ENCODE assay signal across 13 mouse cellular contexts in the genomic region with DNA sequence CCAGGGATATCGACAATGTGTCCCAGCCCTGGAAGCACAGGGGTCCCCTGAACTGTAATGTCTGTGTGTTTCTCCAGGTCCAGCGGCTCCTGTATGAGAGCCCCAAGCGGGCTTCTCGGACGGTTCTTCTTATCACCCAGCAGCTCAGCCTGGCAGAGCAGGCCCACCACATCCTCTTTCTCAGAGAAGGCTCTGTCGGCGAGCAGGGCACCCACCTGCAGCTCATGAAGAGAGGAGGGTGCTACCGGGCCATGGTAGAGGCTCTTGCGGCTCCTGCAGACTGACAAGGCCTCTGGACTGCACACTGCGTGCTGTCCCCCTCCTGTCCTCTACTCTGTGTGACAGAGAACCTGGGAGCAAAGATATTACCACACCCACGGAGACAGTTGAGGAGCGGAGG. TPM values are rescaled to one million over a fixed set of nuclear protein-coding genes. Genes with fewer than 3 reads are reported as not detected.
DNase-seq lines count a peak whose midpoint lies in the region; ATAC-seq and TF ChIP-seq lines count a peak whose summit lies in the region.
"Had no signal": no experiment of that assay in that cellular context is flagged by ENCODE, and none has a peak within 500 bp of the region (broad histone marks: within the 10 kb centered on the region; RNA-seq: fewer than 3 reads in every experiment).

No protein-coding gene starts in this region.

- 0 out of 2 replicates have a peak, but pooled peaks have one; percentile 30 for TF ChIP-seq EP300 in CH12.LX (IDR thresholded peaks at IDR 0.05; ENCODE audit: low read length)

- H3K9me3 ChIP-seq in hindbrain, embryonic 15.5 days = no peaks in the 10 kb centered on the region
- no peaks in the 10 kb centered on the region for H3K9me3 ChIP-seq in hindbrain, postnatal 0 days (ENCODE audit: low read length)
- no peaks in the 10 kb centered on the region for H3K9me3 ChIP-seq in CH12.LX (replicated peaks; ENCODE audit: low read length)
- H3K9me3 ChIP-seq in megakaryocyte, embryonic 14.5 days = no peaks in the 10 kb centered on the region
- H3K9me3 ChIP-seq: G1E had no signal

- H3K4me2 ChIP-seq in hindbrain, embryonic 15.5 days = 0 out of 2 replicates have a peak overlapping the region, but pooled peaks have one; percentile 91
- no peak overlapping the region for H3K4me2 ChIP-seq in hindbrain, postnatal 0 days (ENCODE audit: low read depth, low read length)
- peak overlapping the region; percentile 68 for H3K4me2 ChIP-seq in CH12.LX (ENCODE audit: insufficient read depth, low read depth, poor library complexity, severe bottlenecking)

- H3K4me1 ChIP-seq in hindbrain, embryonic 15.5 days (replicated peaks) = peaks cover 19% of the 10 kb centered on the region
- peaks cover 5% of the 10 kb centered on the region; the same call in 1 of the 2 replicates for H3K4me1 ChIP-seq in hindbrain, postnatal 0 days (ENCODE audit: insufficient read depth, low read length)
- H3K4me1 ChIP-seq in CH12.LX (ENCODE audit: control insufficient read depth in 1 of 2, insufficient read depth in 2 of 2) = peaks cover 30 to 66% of the 10 kb centered on the region in 2 experiments
- H3K4me1 ChIP-seq in megakaryocyte, embryonic 14.5 days = peaks cover 67% of the 10 kb centered on the region

- no peak for TF ChIP-seq CTCF in hindbrain, postnatal 0 days (IDR thresholded peaks at IDR 0.05; ENCODE audit: low read depth)
- TF ChIP-seq CTCF in CH12.LX (conservative IDR thresholded peaks at IDR 0.05 in 1 of 2, IDR thresholded peaks at IDR 0.05 in 1 of 2; ENCODE audit: low read depth in 2 of 2, low read length in 2 of 2) = no peak

- no peak for TF ChIP-seq RAD21 in CH12.LX (IDR thresholded peaks at IDR 0.05; ENCODE audit: low read depth, low read length)

- no peak; the same call in 1 of the 2 replicates for TF ChIP-seq POLR2A in CH12.LX (IDR thresholded peaks at IDR 0.05; ENCODE audit: low read depth, low read length)

- no peak overlapping the region for H3K27ac ChIP-seq in hindbrain, embryonic 15.5 days (replicated peaks)
- no peak overlapping the region for H3K27ac ChIP-seq in hindbrain, postnatal 0 days
- peak overlapping the region; percentile 81 for H3K27ac ChIP-seq in CH12.LX (ENCODE audit: insufficient read depth, low read depth)
- H3K27ac ChIP-seq: kidney, postnatal 0 days had no signal

- 38% methylated on average over 12 of the region's 12 CpGs for WGBS in hindbrain, embryonic 15.5 days
- WGBS in hindbrain, postnatal 0 days = 36% methylated on average over 12 of the region's 12 CpGs

- dilution Hi-C loops in CH12.LX (cut with MboI; ENCODE audit: extremely low pct_ligation_motif_present, extremely low pct_unique_long_range_greater_than_20kb, low sequenced_read_pairs) = no loop called here

- ATAC-seq in hindbrain, embryonic 15.5 days (ENCODE audit: low FRiP score, low read depth) = no peak
- no peak for ATAC-seq in hindbrain, postnatal 0 days
- no peak for ATAC-seq in erythroid progenitor cell, adult 5-6 weeks (replicated peaks; ENCODE audit: low FRiP score, poor library complexity, severe bottlenecking)

- in situ Hi-C loops in CH12.LX (cut with MboI; ENCODE audit: low pct_ligation_motif_present, low pct_unique_long_range_greater_than_20kb, low sequenced_read_pairs) = no loop called here

- H3K9ac ChIP-seq in hindbrain, embryonic 15.5 days = no peak overlapping the region
- no peak overlapping the region for H3K9ac ChIP-seq in hindbrain, postnatal 0 days (replicated peaks; ENCODE audit: low read length)
- peak overlapping the region; percentile 37; the same call in 1 of the 2 replicates for H3K9ac ChIP-seq in CH12.LX (ENCODE audit: insufficient read depth, low read depth)

- no peak for DNase-seq in hindbrain, postnatal 0 days (ENCODE audit: low spot score)
- DNase-seq in CH12.LX (ENCODE audit: extremely low read depth) = no peak
- peak; percentile 83 to 90 for DNase-seq in thymus, adult 18-20 months
- no peak for DNase-seq in cerebellum, adult 9-10 months
- DNase-seq in right cerebral cortex, postnatal 4 days = no peak
- DNase-seq: adrenal gland, postnatal 14 days; cerebellum, postnatal 25 days had no signal

- H3K79me2 ChIP-seq in CH12.LX (replicated peaks; ENCODE audit: control insufficient read depth, extremely low read depth, insufficient read depth, poor library complexity, severe bottlenecking) = peaks cover 66% of the 10 kb centered on the region

- peaks cover 73% of the 10 kb centered on the region for H3K27me3 ChIP-seq in hindbrain, embryonic 15.5 days
- peaks cover 32% of the 10 kb centered on the region for H3K27me3 ChIP-seq in hindbrain, postnatal 0 days (ENCODE audit: insufficient read depth, low read length)
- H3K27me3 ChIP-seq in CH12.LX (replicated peaks) = no peaks in the 10 kb centered on the region
- no peaks in the 10 kb centered on the region for H3K27me3 ChIP-seq in megakaryocyte, embryonic 14.5 days (replicated peaks)

- H3K4me3 ChIP-seq in hindbrain, embryonic 15.5 days = 0 out of 2 replicates have a peak overlapping the region, but pooled peaks have one; percentile 47
- no peak overlapping the region for H3K4me3 ChIP-seq in hindbrain, postnatal 0 days (ENCODE audit: low read length)
- peak overlapping the region in 1 of 3 experiments; percentile 93 for H3K4me3 ChIP-seq in CH12.LX (replicated peaks in 1 of 3; ENCODE audit: low read depth in 2 of 3, low read length in 2 of 3, poor library complexity in 1 of 3)
- peak overlapping the region; percentile 11 for H3K4me3 ChIP-seq in megakaryocyte, embryonic 14.5 days (replicated peaks)

- no peaks in the 10 kb centered on the region for H3K36me3 ChIP-seq in hindbrain, embryonic 15.5 days
- no peaks in the 10 kb centered on the region for H3K36me3 ChIP-seq in hindbrain, postnatal 0 days (ENCODE audit: insufficient read depth, low read length)
- H3K36me3 ChIP-seq in CH12.LX (replicated peaks in 1 of 2; ENCODE audit: control insufficient read depth in 1 of 2, insufficient read depth in 1 of 2, low read length in 1 of 2) = peaks cover 59 to 75% of the 10 kb centered on the region in 2 experiments
- peaks cover 69% of the 10 kb centered on the region for H3K36me3 ChIP-seq in megakaryocyte, embryonic 14.5 days (replicated peaks; ENCODE audit: low read length)

RNA-seq across cellular contexts. Expression of gene Psmb8, which starts 1.0 kb away (rescaled TPM):
- polyA plus RNA-seq in hindbrain, embryonic 15.5 days (2015; fragmentation: Nextera tagmentation; extraction: Ambion mirVana) = 3.3 and 5.7 TPM in 2 replicates
- 2.8 and 5.0 TPM in 2 replicates for total RNA-seq in hindbrain, postnatal 0 days (2014; rRNA removed)
- polyA plus RNA-seq in hindbrain, postnatal 0 days (2015; fragmentation: Nextera tagmentation; extraction: Ambion mirVana) = 6.5 and 6.9 TPM in 2 replicates
- total RNA-seq in CH12.LX (2012; rRNA removed) (989 and 1,092 TPM in 2 replicates), CH12.LX (2014; rRNA removed) (846 and 857 TPM in 2 replicates)
- polyA plus RNA-seq in CH12.LX (2012; ENCODE audit: insufficient read length, low read depth) = 652 and 654 TPM in 2 replicates
- polyA plus RNA-seq in megakaryocyte, embryonic 14.5 days (2012; ENCODE audit: insufficient read depth, low replicate concordance) = 16.6 and 74.9 TPM in 2 replicates
- 38.1 and 68.1 TPM in 2 replicates for total RNA-seq in erythroid progenitor cell, adult 5-6 weeks (2015; ENCODE audit: low replicate concordance)
- total RNA-seq in erythroid progenitor cell, adult 5-6 weeks (2017; ENCODE audit: low replicate concordance) = 29.3 and 38.3 TPM in 2 replicates

RNA-seq across cellular contexts. Expression of gene Tap2, which starts 6.8 kb away (rescaled TPM):
- polyA plus RNA-seq in hindbrain, embryonic 15.5 days (2015; fragmentation: Nextera tagmentation; extraction: Ambion mirVana) = 2.2 and 2.3 TPM in 2 replicates
- total RNA-seq in hindbrain, postnatal 0 days (2014; rRNA removed) = 0.89 and 1.8 TPM in 2 replicates
- 3.8 and 6.5 TPM in 2 replicates for polyA plus RNA-seq in hindbrain, postnatal 0 days (2015; fragmentation: Nextera tagmentation; extraction: Ambion mirVana)
- 110 and 116 TPM in 2 replicates for total RNA-seq in CH12.LX (2012; rRNA removed)
- total RNA-seq in CH12.LX (2014; rRNA removed) = 54.8 and 62.2 TPM in 2 replicates
- polyA plus RNA-seq in CH12.LX (2012; ENCODE audit: insufficient read length, low read depth) = 121 and 124 TPM in 2 replicates
- 87.3 and 103 TPM in 2 replicates for polyA plus RNA-seq in megakaryocyte, embryonic 14.5 days (2012; ENCODE audit: insufficient read depth, low replicate concordance)
- 4.7 and 6.7 TPM in 2 replicates for total RNA-seq in erythroid progenitor cell, adult 5-6 weeks (2015; ENCODE audit: low replicate concordance)
- 7.7 and 16.6 TPM in 2 replicates for total RNA-seq in erythroid progenitor cell, adult 5-6 weeks (2017; ENCODE audit: low replicate concordance)

RNA-seq across cellular contexts. Expression of gene Psmb9, which starts 8.9 kb away (rescaled TPM):
- 1.4 and 2.4 TPM in 2 replicates for polyA plus RNA-seq in hindbrain, embryonic 15.5 days (2015; fragmentation: Nextera tagmentation; extraction: Ambion mirVana)
- 0.68 and 4.3 TPM in 2 replicates for total RNA-seq in hindbrain, postnatal 0 days (2014; rRNA removed)
- 2.8 and 4.2 TPM in 2 replicates for polyA plus RNA-seq in hindbrain, postnatal 0 days (2015; fragmentation: Nextera tagmentation; extraction: Ambion mirVana)
- total RNA-seq in CH12.LX (2012; rRNA removed) (435 and 547 TPM in 2 replicates), CH12.LX (2014; rRNA removed) (156 and 159 TPM in 2 replicates)
- polyA plus RNA-seq in CH12.LX (2012; ENCODE audit: insufficient read length, low read depth) = 192 and 196 TPM in 2 replicates
- polyA plus RNA-seq in megakaryocyte, embryonic 14.5 days (2012; ENCODE audit: insufficient read depth, low replicate concordance) = 15.3 and 32.2 TPM in 2 replicates
- total RNA-seq in erythroid progenitor cell, adult 5-6 weeks (2015; ENCODE audit: low replicate concordance) = 23.5 and 39.3 TPM in 2 replicates
- 21.3 and 36.5 TPM in 2 replicates for total RNA-seq in erythroid progenitor cell, adult 5-6 weeks (2017; ENCODE audit: low replicate concordance)

RNA-seq across cellular contexts. Expression of gene Tap1, which starts 9.1 kb away (rescaled TPM):
- 3.0 and 3.7 TPM in 2 replicates for polyA plus RNA-seq in hindbrain, embryonic 15.5 days (2015; fragmentation: Nextera tagmentation; extraction: Ambion mirVana)
- 14.0 and 14.1 TPM in 2 replicates for total RNA-seq in hindbrain, postnatal 0 days (2014; rRNA removed)
- polyA plus RNA-seq in hindbrain, postnatal 0 days (2015; fragmentation: Nextera tagmentation; extraction: Ambion mirVana) = 8.0 and 8.1 TPM in 2 replicates
- 164 and 184 TPM in 2 replicates for total RNA-seq in CH12.LX (2012; rRNA removed)
- total RNA-seq in CH12.LX (2014; rRNA removed) = 90.1 and 102 TPM in 2 replicates
- polyA plus RNA-seq in CH12.LX (2012; ENCODE audit: insufficient read length, low read depth) = 157 and 161 TPM in 2 replicates
- 27.1 and 27.9 TPM in 2 replicates for polyA plus RNA-seq in megakaryocyte, embryonic 14.5 days (2012; ENCODE audit: insufficient read depth, low replicate concordance)
- total RNA-seq in erythroid progenitor cell, adult 5-6 weeks (2015; ENCODE audit: low replicate concordance) = 12.6 and 21.0 TPM in 2 replicates
- 21.6 and 35.4 TPM in 2 replicates for total RNA-seq in erythroid progenitor cell, adult 5-6 weeks (2017; ENCODE audit: low replicate concordance)

RNA-seq across cellular contexts. Expression of gene H2-Ob, which starts 42.2 kb away (rescaled TPM):
- 0.20 and 0.21 TPM in 2 replicates for polyA plus RNA-seq in hindbrain, embryonic 15.5 days (2015; fragmentation: Nextera tagmentation; extraction: Ambion mirVana)
- total RNA-seq in hindbrain, postnatal 0 days (2014; rRNA removed) = 0.14 and 0.42 TPM in 2 replicates
- 0.13 and 0.35 TPM in 2 replicates for polyA plus RNA-seq in hindbrain, postnatal 0 days (2015; fragmentation: Nextera tagmentation; extraction: Ambion mirVana)
- total RNA-seq in CH12.LX (2012; rRNA removed) = 8.4 and 13.7 TPM in 2 replicates
- total RNA-seq in CH12.LX (2014; rRNA removed) = 31.9 and 39.7 TPM in 2 replicates
- 19.9 and 27.2 TPM in 2 replicates for polyA plus RNA-seq in CH12.LX (2012; ENCODE audit: insufficient read length, low read depth)
- 0.76 TPM in 1 of 2 replicates, not detected in the other for polyA plus RNA-seq in megakaryocyte, embryonic 14.5 days (2012; ENCODE audit: insufficient read depth, low replicate concordance)
- total RNA-seq in erythroid progenitor cell, adult 5-6 weeks (2015; ENCODE audit: low replicate concordance) = 10.1 and 21.4 TPM in 2 replicates
- 8.0 and 14.1 TPM in 2 replicates for total RNA-seq in erythroid progenitor cell, adult 5-6 weeks (2017; ENCODE audit: low replicate concordance)
- polyA plus RNA-seq: G1E; heart, embryonic 14.5 days had no signal

Comparison
In these comparisons a context has a peak if more than half of its experiments do, and no peak if none do; other contexts are left out.
1. DNase-seq: peak in thymus, adult 18-20 months (2 of 2); none in hindbrain, postnatal 0 days (single experiment), CH12.LX (single experiment), cerebellum, adult 9-10 months (single experiment) and right cerebral cortex, postnatal 4 days (single experiment).
2. RNA of gene Tap2, which starts 6.8 kb away (polyA plus RNA-seq): 121 to 124 TPM in CH12.LX and 87.3 to 103 TPM in megakaryocyte, embryonic 14.5 days; 3.8 to 6.5 TPM in hindbrain, postnatal 0 days and 2.2 to 2.3 TPM in hindbrain, embryonic 15.5 days; every median in the first group is over 10 times any median in the second.